Mouse (Mus musculus): Measurements from ENCODE around the gene Akap10. TPM values are rescaled to one million over a fixed set of nuclear protein-coding genes. Genes with fewer than 3 reads are reported as not detected.

Akap10 gene
- total RNA-seq, 2 experiments from 2014 or later: 20.4 TPM

GRCm38 (mm10) chr11:61839940-61840339 is 90.1 kb downstream of the Akap10 start:
- no peak for ATAC-seq (replicated peaks; ENCODE audit: low FRiP score, poor library complexity, severe bottlenecking)

GRCm38 (mm10) chr11:61839182-61839581 is 90.9 kb downstream of the Akap10 start:
- ATAC-seq (replicated peaks; ENCODE audit: low FRiP score, poor library complexity, severe bottlenecking): no peak

Other genes starting within 250 kb of the Akap10 start
- gene Fam83g, start 246.2 kb downstream of the Akap10 start, total RNA-seq (2015; ENCODE audit: low replicate concordance): not detected in 2 replicates
- 0.17 TPM in 1 of 2 replicates, not detected in the other for gene Fam83g, start 246.2 kb downstream of the Akap10 start, total RNA-seq (2017; ENCODE audit: low replicate concordance)
- not detected in 2 replicates for gene Slc5a10, start 209.4 kb downstream of the Akap10 start, total RNA-seq (2015; ENCODE audit: low replicate concordance)
- gene Slc5a10, start 209.4 kb downstream of the Akap10 start, total RNA-seq (2017; ENCODE audit: low replicate concordance): not detected in 2 replicates
- gene Prpsap2, start 168.2 kb downstream of the Akap10 start, total RNA-seq (2015; ENCODE audit: low replicate concordance): 6.7 and 13.2 TPM in 2 replicates
- gene Prpsap2, start 168.2 kb downstream of the Akap10 start, total RNA-seq (2017; ENCODE audit: low replicate concordance): 12.3 and 14.1 TPM in 2 replicates
- gene Ulk2, start 75.2 kb downstream of the Akap10 start, total RNA-seq (2015; ENCODE audit: low replicate concordance): 8.5 and 11.3 TPM in 2 replicates
- 6.0 and 7.5 TPM in 2 replicates for gene Ulk2, start 75.2 kb downstream of the Akap10 start, total RNA-seq (2017; ENCODE audit: low replicate concordance)
- gene Specc1, start 26.5 kb upstream of the Akap10 start, total RNA-seq (2015; ENCODE audit: low replicate concordance): 950 and 990 TPM in 2 replicates
- gene Specc1, start 26.5 kb upstream of the Akap10 start, total RNA-seq (2017; ENCODE audit: low replicate concordance): 2,020 and 2,075 TPM in 2 replicates

Measured in erythroblast, adult 5-6 weeks (primary cell).